Mouse (Mus musculus): Measurements from ENCODE around the gene Kcnj14.

- TF ChIP-seq CTCF (conservative IDR thresholded peaks at IDR 0.05 in 1 of 2, IDR thresholded peaks at IDR 0.05 in 1 of 2; ENCODE audit: low read depth in 2 of 2, low read length in 2 of 2) = no peak
- no peak for TF ChIP-seq POLR2A (IDR thresholded peaks at IDR 0.05; ENCODE audit: low read depth, low read length)
- no peak for TF ChIP-seq SIN3A (IDR thresholded peaks at IDR 0.05; ENCODE audit: low read length)
- no peak for TF ChIP-seq IRF4 (IDR thresholded peaks at IDR 0.05; ENCODE audit: low read depth, low read length)
- no peak for TF ChIP-seq UBTF (IDR thresholded peaks at IDR 0.05; ENCODE audit: low read depth, low read length)
- TF ChIP-seq EP300 (IDR thresholded peaks at IDR 0.05; ENCODE audit: low read length) = no peak
- TF ChIP-seq E2F4 (IDR thresholded peaks at IDR 0.05; ENCODE audit: insufficient replicate concordance, low read depth, low read length) = no peak
- no peak for TF ChIP-seq POLR2AphosphoS2 (IDR thresholded peaks at IDR 0.05; ENCODE audit: low read depth, low read length)
- TF ChIP-seq MAX (IDR thresholded peaks at IDR 0.05; ENCODE audit: low read length) = no peak
These were observed 27.6 kb downstream of the Kcnj14 start for GRCm38 (mm10) chr7:45796950-45797349.
